28 mouse cellular contexts compared by ENCODE assay signal in the genomic region with DNA sequence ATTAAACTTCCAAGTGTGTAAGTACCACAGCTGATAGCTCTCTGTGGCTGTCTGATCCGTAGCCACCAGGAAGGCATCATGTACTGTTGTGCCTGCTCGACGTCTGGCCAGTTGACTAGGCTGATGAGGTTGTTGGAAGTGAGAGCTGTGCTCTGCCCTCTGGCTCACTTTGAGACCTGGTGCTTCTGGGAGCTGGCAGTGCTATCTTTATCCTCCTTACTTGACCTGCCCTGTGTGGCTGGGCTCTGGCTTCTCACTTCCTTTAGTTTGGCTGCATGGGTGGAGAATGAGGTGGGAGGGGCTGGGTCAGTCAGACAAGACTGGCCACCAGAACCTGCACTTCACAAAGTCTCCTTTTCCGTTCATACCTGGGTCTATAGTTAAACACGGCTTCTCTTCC. TPM values are rescaled to one million over a fixed set of nuclear protein-coding genes. Genes with fewer than 3 reads are reported as not detected.
DNase-seq lines count a peak whose midpoint lies in the region; ATAC-seq lines count a peak whose summit lies in the region.
"Had no signal": no experiment of that assay in that cellular context is flagged by ENCODE, and none has a peak within 500 bp of the region (broad histone marks: within the 10 kb centered on the region; RNA-seq: fewer than 3 reads in every experiment).

No protein-coding gene starts in this region.

- H3K27me3 ChIP-seq in heart, embryonic 15.5 days, result no peaks in the 10 kb centered on the region
- H3K27me3 ChIP-seq: hindbrain, embryonic 13.5 days; limb, embryonic 15.5 days; liver, embryonic 15.5 days; lung, embryonic 15.5 days; stomach, embryonic 15.5 days had no signal

- H3K4me3 ChIP-seq in heart, embryonic 15.5 days, result no peak overlapping the region
- H3K4me3 ChIP-seq: embryonic facial prominence, embryonic 10.5 days; hindbrain, embryonic 13.5 days; left cerebral cortex, adult 2 months; limb, embryonic 15.5 days; liver, embryonic 15.5 days; lung, embryonic 15.5 days; myocyte; stomach, embryonic 15.5 days had no signal

- 30% methylated on average over 5 of the region's 5 CpGs for WGBS in heart, embryonic 15.5 days

- no peak overlapping the region for H3K4me2 ChIP-seq in heart, embryonic 15.5 days
- H3K4me2 ChIP-seq: hindbrain, embryonic 13.5 days; limb, embryonic 15.5 days; liver, embryonic 15.5 days; lung, embryonic 15.5 days; stomach, embryonic 15.5 days had no signal

- H3K4me1 ChIP-seq in heart, embryonic 15.5 days (replicated peaks), result peaks cover 10% of the 10 kb centered on the region; the same call in 1 of the 2 replicates
- H3K4me1 ChIP-seq: embryonic facial prominence, embryonic 10.5 days; hindbrain, embryonic 13.5 days; limb, embryonic 15.5 days; liver, embryonic 15.5 days; lung, embryonic 15.5 days; stomach, embryonic 15.5 days had no signal

- no peak overlapping the region for H3K9ac ChIP-seq in heart, embryonic 15.5 days
- H3K9ac ChIP-seq: forebrain, postnatal 0 days; hindbrain, embryonic 13.5 days; limb, embryonic 15.5 days; liver, embryonic 15.5 days; lung, embryonic 15.5 days; stomach, embryonic 15.5 days had no signal

- H3K9me3 ChIP-seq in heart, embryonic 15.5 days (replicated peaks), result no peaks in the 10 kb centered on the region
- H3K9me3 ChIP-seq: embryonic facial prominence, embryonic 10.5 days; hindbrain, embryonic 13.5 days; limb, embryonic 15.5 days; liver, embryonic 15.5 days; lung, embryonic 15.5 days; stomach, embryonic 15.5 days had no signal

- no peaks in the 10 kb centered on the region for H3K36me3 ChIP-seq in heart, embryonic 15.5 days
- H3K36me3 ChIP-seq: embryonic facial prominence, embryonic 10.5 days; hindbrain, embryonic 13.5 days; limb, embryonic 15.5 days; liver, embryonic 15.5 days; lung, embryonic 15.5 days; stomach, embryonic 15.5 days had no signal

- peak; percentile 76; the same call in 1 of the 2 replicates for ATAC-seq in heart, embryonic 15.5 days (replicated peaks; ENCODE audit: insufficient number of reproducible peaks, insufficient read depth, low FRiP score, low read depth)
- no peak for ATAC-seq in granulocyte monocyte progenitor cell, adult 5-6 weeks (replicated peaks; ENCODE audit: poor library complexity, severe bottlenecking)
- ATAC-seq: forebrain, postnatal 0 days; inflammation-experienced regulatory T-cells, adult 6 months; midbrain, embryonic 16.5 days had no signal

- peak; percentile 71 for DNase-seq in gastrocnemius, adult 18-20 months (ENCODE audit: low spot score)
- DNase-seq in gastrocnemius, postnatal 10 days, result no peak
- peak; percentile 55 for DNase-seq in heart, adult 8-10 months (ENCODE audit: low spot score)
- DNase-seq in heart, postnatal 36 days, result peak; percentile 20 to 31
- DNase-seq in right cerebral cortex, postnatal 10 days (ENCODE audit: low spot score in 2 of 2), result no peak
- no peak for DNase-seq in adrenal gland, postnatal 4 days (ENCODE audit: low spot score in 2 of 2)
- DNase-seq: adrenal gland, postnatal 14 days; cerebellum, adult 9-11 months; forebrain, postnatal 0 days; kidney, adult 18-20 months; layer of hippocampus, adult 9-11 months; left cerebral cortex, postnatal 4 days; lung, postnatal 4 days; right cerebral cortex, postnatal 4 days; thymus, adult 18-20 months; thymus, postnatal 36 days had no signal

- intact Hi-C loops in heart, postnatal 36 days (cut with DNase I), result no loop called here

- peak overlapping the region; percentile 69 for H3K27ac ChIP-seq in heart, embryonic 15.5 days
- H3K27ac ChIP-seq: embryonic facial prominence, embryonic 10.5 days; hindbrain, embryonic 13.5 days; left cerebral cortex, adult 2 months; limb, embryonic 15.5 days; liver, embryonic 15.5 days; lung, embryonic 15.5 days; stomach, embryonic 15.5 days had no signal

RNA-seq across cellular contexts. Expression of gene Ttn, which starts 16.0 kb away (rescaled TPM):
- total RNA-seq in gastrocnemius, adult 18-20 months (2021), result 1,000 to 10,000 TPM; 4,889 to 5,895 TPM
- total RNA-seq in gastrocnemius, postnatal 10 days (2021), result 1,000 to 10,000 TPM; 3,966 to 4,807 TPM
- 1,000 to 10,000 TPM; 3,102 to 4,099 (median 3,503) TPM for total RNA-seq in heart, adult 8-10 months (2022)
- 583 and 694 TPM in 2 replicates for polyA plus RNA-seq in heart, embryonic 15.5 days (2015; fragmentation: Nextera tagmentation; extraction: Ambion mirVana)
- 1,000 to 10,000 TPM; 3,115 to 3,120 TPM for total RNA-seq in heart, postnatal 36 days (2021)
- under 0.01 TPM in 1 of 2 replicates, not detected in the other for total RNA-seq in granulocyte monocyte progenitor cell, adult 5-6 weeks (2014; fragmentation: Nextera tagmentation)
- total RNA-seq in granulocyte monocyte progenitor cell, adult 5-6 weeks (2017), result under 0.01 TPM in 1 of 2 replicates, not detected in the other
- 100 to 1,000 TPM in 1 of 2 experiments, 10 to 100 TPM in 1; 35.7 to 175 TPM for total RNA-seq in adrenal gland, postnatal 4 days (2021)

Comparison
In these comparisons a context has a peak if more than half of its experiments do, and no peak if none do; other contexts are left out.
1. DNase-seq: peak in gastrocnemius, adult 18-20 months (single experiment), heart, adult 8-10 months (single experiment) and heart, postnatal 36 days (2 of 2); none in gastrocnemius, postnatal 10 days (single experiment), right cerebral cortex, postnatal 10 days (0 of 2) and adrenal gland, postnatal 4 days (0 of 2).
2. RNA of gene Ttn, which starts 16.0 kb away (total RNA-seq): 4,889 to 5,895 TPM in gastrocnemius, adult 18-20 months, 3,966 to 4,807 TPM in gastrocnemius, postnatal 10 days, 3,102 to 4,099 TPM in heart, adult 8-10 months, 3,115 to 3,120 TPM in heart, postnatal 36 days and 35.7 to 175 TPM in adrenal gland, postnatal 4 days; under 0.01 TPM in granulocyte monocyte progenitor cell, adult 5-6 weeks; every median in the first group is over 10 times any median in the second.